Mouse (Mus musculus): Measurements from ENCODE around the gene Tsc22d1. TPM values are rescaled to one million over a fixed set of nuclear protein-coding genes. Genes with fewer than 3 reads are reported as not detected.
A peak's percentile ranks its signal among the peaks of the same experiment; 100 is the strongest.

Tsc22d1 gene
- total and polyA plus RNA-seq, 3 experiments: 178 to 454 (median 353) TPM

GRCm38 (mm10) chr14:76461182-76461775, 46.5 kb downstream of the Tsc22d1 start:
- H3K4me1 ChIP-seq (ENCODE audit: control insufficient read depth, insufficient read depth, low read length): no peaks in the 10 kb centered on the region; the same call in 1 of the 2 replicates
- no peak overlapping the region for H3K27ac ChIP-seq
- no peak overlapping the region for H3K9ac ChIP-seq (ENCODE audit: low read depth, low read length)
- no peaks in the 10 kb centered on the region for H3K27me3 ChIP-seq (ENCODE audit: control insufficient read depth, insufficient read depth, low read length)
- H3K79me2 ChIP-seq (replicated peaks; ENCODE audit: control insufficient read depth, insufficient read depth, low read length): no peaks in the 10 kb centered on the region
- DNase-seq: no peak
- no peak overlapping the region for H3K4me3 ChIP-seq
- WGBS: 81% methylated on average over 10 of the region's 10 CpGs
- intact Hi-C loops (cut with DNase I): loop anchor here (10.0 kb wide), 1 partner anchor 146 kb away; no protein-coding TSS in a partner anchor
- no peak for TF ChIP-seq POLR2A (IDR thresholded peaks at IDR 0.05; ENCODE audit: insufficient read depth, low read depth, low read length)
- no peak for TF ChIP-seq EP300 (IDR thresholded peaks at IDR 0.05; ENCODE audit: insufficient read depth, low read depth, low read length)
- no peak for TF ChIP-seq CTCF (IDR thresholded peaks at IDR 0.05)
- no peaks in the 10 kb centered on the region for H3K36me3 ChIP-seq (ENCODE audit: control insufficient read depth, insufficient read depth, low read length)

- intact Hi-C loops (cut with DNase I): loop anchor here (10.0 kb wide), 1 partner anchor 149 kb away; no protein-coding TSS in a partner anchor
- no peak overlapping the region for H3K27ac ChIP-seq
Observed at GRCm38 (mm10) chr14:76463414-76464098, 48.8 kb downstream of the Tsc22d1 start.

GRCm38 (mm10) chr14:76464967-76465366, 50.2 kb downstream of the Tsc22d1 start:
- no peak overlapping the region for H3K9ac ChIP-seq (ENCODE audit: low read depth, low read length)
- 62% methylated on average over 3 of the region's 3 CpGs for WGBS
- H3K4me3 ChIP-seq: no peak overlapping the region
- TF ChIP-seq POLR2A (IDR thresholded peaks at IDR 0.05; ENCODE audit: insufficient read depth, low read depth, low read length) (no peak), EP300 (IDR thresholded peaks at IDR 0.05; ENCODE audit: insufficient read depth, low read depth, low read length) (no peak), CTCF (IDR thresholded peaks at IDR 0.05) (no peak)
- no peaks in the 10 kb centered on the region for H3K27me3 ChIP-seq (ENCODE audit: control insufficient read depth, insufficient read depth, low read length)
- no peak overlapping the region for H3K27ac ChIP-seq
- no peaks in the 10 kb centered on the region; the same call in none of the 2 replicates for H3K4me1 ChIP-seq (ENCODE audit: control insufficient read depth, insufficient read depth, low read length)
- H3K79me2 ChIP-seq (replicated peaks; ENCODE audit: control insufficient read depth, insufficient read depth, low read length): no peaks in the 10 kb centered on the region
- no peak for DNase-seq
- no peaks in the 10 kb centered on the region for H3K36me3 ChIP-seq (ENCODE audit: control insufficient read depth, insufficient read depth, low read length)
- intact Hi-C loops (cut with DNase I): loop anchor here (5.0 to 10.0 kb wide), 2 partner anchors 48 to 150 kb away; no protein-coding TSS in a partner anchor

More at GRCm38 (mm10) chr14:76463414-76464098, 48.8 kb downstream of the Tsc22d1 start:
- Histone ChIP-seq H3K79me2 (replicated peaks; ENCODE audit: control insufficient read depth, insufficient read depth, low read length) (no peaks in the 10 kb centered on the region), H3K4me1 (ENCODE audit: control insufficient read depth, insufficient read depth, low read length) (no peaks in the 10 kb centered on the region; the same call in none of the 2 replicates), H3K4me3 (no peak overlapping the region), H3K36me3 (ENCODE audit: control insufficient read depth, insufficient read depth, low read length) (no peaks in the 10 kb centered on the region), H3K9ac (ENCODE audit: low read depth, low read length) (no peak overlapping the region), H3K27me3 (ENCODE audit: control insufficient read depth, insufficient read depth, low read length) (no peaks in the 10 kb centered on the region)
- TF ChIP-seq POLR2A (IDR thresholded peaks at IDR 0.05; ENCODE audit: insufficient read depth, low read depth, low read length) (no peak), CTCF (IDR thresholded peaks at IDR 0.05) (no peak), EP300 (IDR thresholded peaks at IDR 0.05; ENCODE audit: insufficient read depth, low read depth, low read length) (no peak)
- DNase-seq: no peak
- WGBS: 71% methylated on average over 4 of the region's 4 CpGs

GRCm38 (mm10) chr14:76466641-76467323, 52.0 kb downstream of the Tsc22d1 start:
- Histone ChIP-seq H3K4me1 (ENCODE audit: control insufficient read depth, insufficient read depth, low read length) (no peaks in the 10 kb centered on the region; the same call in none of the 2 replicates), H3K27ac (no peak overlapping the region), H3K79me2 (replicated peaks; ENCODE audit: control insufficient read depth, insufficient read depth, low read length) (no peaks in the 10 kb centered on the region), H3K36me3 (ENCODE audit: control insufficient read depth, insufficient read depth, low read length) (no peaks in the 10 kb centered on the region), H3K27me3 (ENCODE audit: control insufficient read depth, insufficient read depth, low read length) (no peaks in the 10 kb centered on the region), H3K9ac (ENCODE audit: low read depth, low read length) (no peak overlapping the region; the same call in 1 of the 2 replicates), H3K4me3 (no peak overlapping the region)
- intact Hi-C loops (cut with DNase I): loop anchor here (5.0 to 10.0 kb wide), 2 partner anchors 49 to 152 kb away; no protein-coding TSS in a partner anchor
- 35% methylated on average over 18 of the region's 18 CpGs for WGBS
- TF ChIP-seq EP300 (IDR thresholded peaks at IDR 0.05; ENCODE audit: insufficient read depth, low read depth, low read length): no peak
- TF ChIP-seq CTCF (IDR thresholded peaks at IDR 0.05): peak; percentile 76
- TF ChIP-seq POLR2A (IDR thresholded peaks at IDR 0.05; ENCODE audit: insufficient read depth, low read depth, low read length): no peak
- DNase-seq: peak; percentile 69 to 75

GRCm38 (mm10) chr14:76467932-76468331, 53.2 kb downstream of the Tsc22d1 start:
- no peaks in the 10 kb centered on the region for H3K27me3 ChIP-seq (ENCODE audit: control insufficient read depth, insufficient read depth, low read length)
- no peak overlapping the region for H3K9ac ChIP-seq (ENCODE audit: low read depth, low read length)
- TF ChIP-seq POLR2A (IDR thresholded peaks at IDR 0.05; ENCODE audit: insufficient read depth, low read depth, low read length) (no peak), EP300 (IDR thresholded peaks at IDR 0.05; ENCODE audit: insufficient read depth, low read depth, low read length) (no peak), CTCF (IDR thresholded peaks at IDR 0.05) (no peak)
- H3K27ac ChIP-seq: no peak overlapping the region
- intact Hi-C loops (cut with DNase I): loop anchor here (5.0 to 10.0 kb wide), 2 partner anchors 51 to 153 kb away; no protein-coding TSS in a partner anchor
- H3K36me3 ChIP-seq (ENCODE audit: control insufficient read depth, insufficient read depth, low read length): no peaks in the 10 kb centered on the region
- H3K4me3 ChIP-seq: no peak overlapping the region
- 88% methylated on average over 11 of the region's 11 CpGs for WGBS
- no peaks in the 10 kb centered on the region; the same call in none of the 2 replicates for H3K4me1 ChIP-seq (ENCODE audit: control insufficient read depth, insufficient read depth, low read length)
- no peaks in the 10 kb centered on the region for H3K79me2 ChIP-seq (replicated peaks; ENCODE audit: control insufficient read depth, insufficient read depth, low read length)
- DNase-seq: no peak
